Comparison of ENCODE assay signal across 7 mouse cellular contexts in genomic region chr5:64367426-64367825, GRCm38 (mm10).
A peak's percentile ranks its signal among the peaks of the same experiment; 100 is the strongest.
DNase-seq lines count a peak whose midpoint lies in the region; ATAC-seq and TF ChIP-seq lines count a peak whose summit lies in the region.

No protein-coding gene starts in this region.

- no peaks in the 10 kb centered on the region for H3K9me3 ChIP-seq in hindbrain, embryonic 15.5 days
- no peaks in the 10 kb centered on the region for H3K9me3 ChIP-seq in limb, embryonic 13.5 days

- no peaks in the 10 kb centered on the region for H3K36me3 ChIP-seq in hindbrain, embryonic 15.5 days
- no peaks in the 10 kb centered on the region for H3K36me3 ChIP-seq in limb, embryonic 13.5 days

- DNase-seq in Patski (ENCODE audit: low read depth, low spot score) = peak; percentile 82
- peak; percentile 82 for DNase-seq in adrenal gland, postnatal 25 days
- DNase-seq in gastrocnemius, adult 2 months = peak; percentile 85
- peak; percentile 84 for DNase-seq in ovary, postnatal 14 days (ENCODE audit: low spot score)

- H3K4me2 ChIP-seq in hindbrain, embryonic 15.5 days = no peak overlapping the region
- H3K4me2 ChIP-seq in limb, embryonic 13.5 days (replicated peaks) = peak overlapping the region; percentile 17; the same call in 1 of the 2 replicates

- 23% methylated on average over 8 of the region's 8 CpGs for WGBS in hindbrain, embryonic 15.5 days
- WGBS in limb, embryonic 13.5 days = 26% methylated on average over 8 of the region's 8 CpGs

- H3K9ac ChIP-seq in hindbrain, embryonic 15.5 days = no peak overlapping the region
- H3K9ac ChIP-seq in limb, embryonic 13.5 days = no peak overlapping the region

- TF ChIP-seq CTCF in Patski (IDR thresholded peaks at IDR 0.05) = no peak
- no peak for TF ChIP-seq CTCF in gastrocnemius, adult 2 months (IDR thresholded peaks at IDR 0.05)

- POLR2A ChIA-PET in Patski (lab: Charles Lee) = interaction anchor here (0.6 to 0.9 kb wide), 2 partner anchors 18 to 35 kb away, joined by 3 read pairs; no protein-coding TSS in a partner anchor

- CTCF ChIA-PET in Patski (lab: Charles Lee) = interaction anchor here (1.2 to 2.5 kb wide), 4 partner anchors 13 to 77 kb away, joined by 3 to 9 read pairs (median 5); no protein-coding TSS in a partner anchor

- H3K27me3 ChIP-seq in Patski = no peaks in the 10 kb centered on the region
- no peaks in the 10 kb centered on the region for H3K27me3 ChIP-seq in hindbrain, embryonic 15.5 days
- H3K27me3 ChIP-seq in limb, embryonic 13.5 days = no peaks in the 10 kb centered on the region

- peak overlapping the region; percentile 83 for H3K27ac ChIP-seq in gastrocnemius, adult 2 months
- H3K27ac ChIP-seq in hindbrain, embryonic 15.5 days (replicated peaks) = no peak overlapping the region
- 0 out of 2 replicates have a peak overlapping the region, but pooled peaks have one; percentile 44 for H3K27ac ChIP-seq in limb, embryonic 13.5 days

- in situ Hi-C loops in Patski (cut with MboI; ENCODE audit: low pct_unique_long_range_greater_than_20kb) = no loop called here

- H3K4me3 ChIP-seq in gastrocnemius, adult 2 months = peak overlapping the region; percentile 6; the same call in 1 of the 2 replicates
- H3K4me3 ChIP-seq in hindbrain, embryonic 15.5 days = no peak overlapping the region
- H3K4me3 ChIP-seq in limb, embryonic 13.5 days = no peak overlapping the region

- ATAC-seq in Patski = peak; percentile 81
- ATAC-seq in hindbrain, embryonic 15.5 days (ENCODE audit: low FRiP score, low read depth) = peak; percentile 55
- ATAC-seq in limb, embryonic 13.5 days (ENCODE audit: low FRiP score, low read depth) = peak; percentile 20; the same call in 1 of the 2 replicates
- no peak for ATAC-seq in megakaryocyte-erythroid progenitor cell, adult 5-6 weeks (replicated peaks; ENCODE audit: low FRiP score, low TSS enrichment, poor library complexity, severe bottlenecking)

- H3K4me1 ChIP-seq in hindbrain, embryonic 15.5 days (replicated peaks) = peaks cover 26% of the 10 kb centered on the region
- peaks cover 34% of the 10 kb centered on the region for H3K4me1 ChIP-seq in limb, embryonic 13.5 days

- intact Hi-C loops in gastrocnemius, adult 2 months (cut with DNase I) = loop anchor here (5.0 kb wide), 1 partner anchor 75 kb away; no protein-coding TSS in a partner anchor
